Mouse (Mus musculus) lung, embryonic 15.5 days (tissue): Measurements from ENCODE around the gene Cga. TPM values are rescaled to one million over a fixed set of nuclear protein-coding genes. Genes with fewer than 3 reads are reported as not detected.

Source experiments
- ATAC-seq: fragments of 200-750 bp; cut with Nextera tagmentation; 2 replicates; pipeline ENCODE4 v1.8.0; 2017; ENCODE audit warnings: moderate number of reproducible peaks, borderline replicate concordance; ENCODE audit not compliant: low FRiP score, low TSS enrichment; ENCODE audit errors: extremely low read depth
- H3K27ac ChIP-seq: fragments of 300-500 bp; sonication (generic); 2 replicates; pipeline ENCODE4 v1.5.1; 2015; ENCODE audit warnings: moderate library complexity, mild to moderate bottlenecking, inconsistent platforms
- H3K27me3 ChIP-seq: fragments of 300-500 bp; sonication (generic); 2 replicates; pipeline ENCODE4 v1.6.1; 2015; ENCODE audit warnings: inconsistent platforms
- H3K36me3 ChIP-seq: fragments of 300-500 bp; sonication (generic); 2 replicates; pipeline ENCODE4 v1.6.1; 2015; ENCODE audit warnings: inconsistent platforms
- H3K4me1 ChIP-seq: fragments of 300-500 bp; sonication (generic); 2 replicates; pipeline ENCODE4 v1.6.1; 2015; ENCODE audit warnings: inconsistent platforms
- H3K4me2 ChIP-seq: fragments of 300-500 bp; sonication (generic); 2 replicates; pipeline ENCODE4 v1.6.1; 2015; ENCODE audit warnings: inconsistent platforms, mild to moderate bottlenecking, moderate library complexity
- H3K4me3 ChIP-seq: fragments of 300-500 bp; sonication (generic); 2 replicates; pipeline ENCODE4 v1.5.1; 2015; ENCODE audit warnings: mild to moderate bottlenecking, inconsistent platforms
- H3K9ac ChIP-seq: fragments of 300-500 bp; sonication (generic); 2 replicates; pipeline ENCODE4 v1.6.1; 2015; ENCODE audit warnings: inconsistent platforms
- H3K9me3 ChIP-seq: fragments of 300-500 bp; sonication (generic); 2 replicates; pipeline ENCODE4 v1.6.1; 2016; ENCODE audit warnings: inconsistent platforms
- WGBS: fragments of 180-500 bp; shearing (Covaris S2); methylation state at CpG from one replicate; pipeline ENCODE4 v1.1.7; 2015; 5-methylcytosine and 5-hydroxymethylcytosine counted together
- polyA plus RNA-seq: library from polyadenylated mRNA; unstranded; fragments of >200 nt; fragmentation: Nextera tagmentation; extraction: Ambion mirVana; gene quantifications from 2 replicates; pipeline ENCODE4 v1.2.1, GENCODE M21; 2015

Cga gene
- polyA plus RNA-seq, 1 experiment from 2014 or later: not detected

DNA sequence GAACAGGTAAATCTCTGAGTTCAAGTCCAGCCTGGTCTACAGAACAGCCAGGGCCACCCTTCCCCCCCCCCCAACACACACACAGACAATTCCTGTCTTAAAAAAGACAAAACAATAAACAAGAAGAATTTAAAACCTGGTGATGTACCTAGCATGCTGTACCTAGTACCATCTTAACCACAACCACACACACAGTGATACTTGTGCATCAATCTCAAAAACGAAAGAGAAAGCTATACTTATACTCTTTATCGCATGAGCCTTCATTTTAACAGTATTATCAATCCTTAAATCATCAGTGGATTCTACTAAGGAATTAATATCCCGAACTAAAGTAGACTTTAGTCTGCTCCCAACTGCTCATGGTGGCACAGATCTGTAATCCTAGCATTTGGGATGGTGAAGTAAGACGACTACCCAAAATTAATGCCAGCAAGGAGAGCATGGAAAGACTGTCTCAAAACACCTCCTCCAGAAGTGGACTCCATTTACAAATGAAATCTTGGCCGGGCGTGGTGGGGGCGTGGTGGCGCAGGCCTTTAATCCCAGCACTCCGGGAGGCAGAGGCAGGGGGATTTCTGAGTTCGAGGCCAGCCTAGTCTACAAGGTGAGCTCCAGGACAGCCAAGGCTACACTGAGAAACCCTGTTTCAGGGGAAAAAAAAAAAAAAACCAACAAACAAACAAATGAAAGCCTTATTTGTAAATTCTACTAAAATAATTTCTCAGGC is 12.5 kb upstream of the Cga start:
- Histone ChIP-seq H3K9me3 (no peaks in the 10 kb centered on the region), H3K4me2 (peak overlapping the region; percentile 73), H3K9ac (peak overlapping the region; percentile 97), H3K4me3 (peak overlapping the region; percentile 98), H3K36me3 (peaks cover 7% of the 10 kb centered on the region; the same call in 1 of the 2 replicates), H3K27ac (no peak overlapping the region), H3K27me3 (no peaks in the 10 kb centered on the region), H3K4me1 (peaks cover 26% of the 10 kb centered on the region)
- 82% methylated on average over 10 of the region's 10 CpGs for WGBS
- ATAC-seq: no peak

DNA sequence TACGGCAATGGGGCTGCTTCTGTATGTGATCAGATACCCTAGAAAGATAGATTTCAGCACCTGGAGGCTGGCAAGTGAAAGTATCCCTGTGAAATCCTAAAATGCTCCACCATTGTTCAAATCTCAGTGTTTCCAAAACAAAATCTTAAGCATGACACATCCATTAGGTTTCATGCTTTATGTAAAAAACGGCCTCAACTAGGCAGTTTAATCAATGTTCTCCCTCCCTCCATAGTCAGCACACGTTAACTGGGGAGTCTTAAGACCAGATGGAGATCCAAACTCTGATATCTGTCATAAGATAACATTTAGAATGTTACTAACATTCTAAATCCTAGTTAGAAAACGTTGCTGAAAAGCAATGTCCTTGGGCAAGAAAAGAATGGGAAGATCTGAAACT is 11.7 kb upstream of the Cga start:
- Histone ChIP-seq H3K27me3 (no peaks in the 10 kb centered on the region), H3K27ac (peak overlapping the region; percentile 99), H3K36me3 (peaks cover 7% of the 10 kb centered on the region; the same call in 1 of the 2 replicates), H3K4me3 (peak overlapping the region; percentile 98), H3K9me3 (no peaks in the 10 kb centered on the region), H3K9ac (peak overlapping the region; percentile 97), H3K4me2 (peak overlapping the region; percentile 73), H3K4me1 (peaks cover 26% of the 10 kb centered on the region)
- ATAC-seq: no peak
- 7% methylated on average over 4 of the region's 4 CpGs for WGBS

DNA sequence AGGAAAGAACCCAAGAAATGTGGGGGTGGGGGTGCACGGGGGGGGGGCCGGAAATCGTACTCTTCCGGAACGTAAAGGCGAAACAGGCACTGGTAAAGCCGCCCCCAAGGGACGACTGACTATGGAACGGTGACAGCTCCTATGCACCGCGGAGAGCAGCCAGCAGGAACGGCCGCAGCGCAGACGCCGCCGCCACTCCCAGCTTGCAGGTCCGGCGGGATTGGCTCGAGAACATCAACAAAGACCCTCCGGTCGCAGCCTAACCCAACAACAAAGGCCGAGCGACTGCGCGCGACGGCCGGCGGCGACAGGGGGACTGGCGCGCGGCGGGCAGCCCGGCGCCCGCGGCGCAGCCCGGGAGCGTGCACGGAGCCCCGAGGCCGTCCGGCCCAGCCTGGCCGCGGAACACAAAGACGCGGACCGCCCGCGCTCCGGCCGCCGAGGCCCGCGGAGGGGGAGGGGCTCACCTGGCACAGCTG is 11.2 kb upstream of the Cga start:
- peak overlapping the region; percentile 73 for H3K4me2 ChIP-seq

DNA sequence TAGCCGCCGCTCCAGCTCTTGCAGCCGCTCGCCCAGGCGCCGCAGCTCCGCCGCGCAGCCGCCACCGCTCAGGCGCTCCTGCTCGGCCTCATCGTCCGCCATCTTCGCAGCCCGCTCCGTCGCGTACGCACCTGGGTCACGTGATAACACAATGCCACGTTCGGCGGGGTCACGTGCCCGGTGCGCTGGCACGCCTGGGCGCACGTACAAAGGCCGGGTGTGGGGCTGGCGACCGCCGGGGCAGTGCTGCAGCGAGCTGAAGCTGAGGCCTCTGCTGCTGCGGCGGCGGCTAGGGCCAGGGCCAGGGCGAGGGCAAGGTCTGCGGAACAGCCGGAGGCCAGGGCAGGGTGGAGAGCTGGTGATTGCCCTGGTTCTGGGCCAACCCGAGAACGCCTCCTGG is 10.8 kb upstream of the Cga start, which contains the start of gene Zfp292:
Zfp292 (minus strand) TSS at position 143 of the 400 bp plus-strand sequence.
- Histone ChIP-seq H3K27me3 (no peaks in the 10 kb centered on the region), H3K27ac (peak within 1 kb of the TSS; percentile 99), H3K4me2 (peak within 1 kb of the TSS; percentile 73), H3K9me3 (no peaks in the 10 kb centered on the region), H3K4me1 (peaks cover 30% of the 10 kb centered on the region), H3K9ac (peak within 1 kb of the TSS; percentile 97), H3K4me3 (peak within 1 kb of the TSS; percentile 98), H3K36me3 (no peaks in the 10 kb centered on the region; the same call in 1 of the 2 replicates)
- WGBS: under 1% methylated on average over 42 of the region's 44 CpGs
- ATAC-seq: peak; percentile 89

More for the DNA sequence above, 11.2 kb upstream of the Cga start:
- Histone ChIP-seq H3K27me3 (no peaks in the 10 kb centered on the region), H3K4me1 (peaks cover 26% of the 10 kb centered on the region), H3K4me3 (peak overlapping the region; percentile 98), H3K27ac (peak overlapping the region; percentile 99), H3K9me3 (no peaks in the 10 kb centered on the region), H3K36me3 (peaks cover 2% of the 10 kb centered on the region; the same call in 1 of the 2 replicates), H3K9ac (peak overlapping the region; percentile 97)
- 0% methylated on average over 52 of the region's 58 CpGs for WGBS
- ATAC-seq: peak; percentile 71

DNA sequence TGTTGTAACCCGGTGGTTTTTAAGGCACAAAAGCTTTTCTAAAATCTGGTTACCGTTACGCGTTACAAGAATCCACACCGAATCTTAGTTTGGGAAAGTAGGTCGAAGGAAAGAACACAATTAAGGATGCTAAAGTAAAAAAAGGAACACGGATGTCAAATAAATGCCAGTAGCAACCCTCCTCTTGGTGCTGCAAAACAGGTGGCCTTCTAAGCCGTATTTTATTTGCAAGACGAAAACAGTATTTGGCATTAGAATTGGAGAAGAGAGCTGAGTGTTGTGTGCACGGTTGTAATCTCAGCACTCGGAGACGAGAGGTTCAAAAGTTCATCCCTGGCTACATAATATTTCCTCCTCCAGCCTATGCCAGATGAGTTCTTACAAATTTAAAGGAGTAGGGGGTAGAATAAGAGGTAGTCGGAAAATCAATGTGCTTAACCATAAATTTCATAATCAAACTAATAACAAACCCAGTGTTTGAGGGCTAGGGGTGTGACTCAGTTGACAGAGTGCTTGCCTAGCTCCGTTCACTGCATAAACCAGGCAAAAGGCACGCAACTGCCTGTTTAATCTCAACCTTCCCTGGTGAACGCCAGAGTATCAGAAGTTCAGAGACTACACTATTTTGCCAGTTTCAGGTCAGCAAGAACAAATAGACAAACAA is 10.1 kb upstream of the Cga start:
- Histone ChIP-seq H3K9me3 (no peaks in the 10 kb centered on the region), H3K4me3 (peak overlapping the region; percentile 98), H3K36me3 (no peaks in the 10 kb centered on the region; the same call in 1 of the 2 replicates), H3K4me2 (peak overlapping the region; percentile 73), H3K27ac (peak overlapping the region; percentile 99), H3K4me1 (peaks cover 30% of the 10 kb centered on the region), H3K27me3 (peaks cover under 1% of the 10 kb centered on the region; the same call in 1 of the 2 replicates), H3K9ac (peak overlapping the region; percentile 97)
- no peak for ATAC-seq
- 15% methylated on average over 16 of the region's 16 CpGs for WGBS

DNA sequence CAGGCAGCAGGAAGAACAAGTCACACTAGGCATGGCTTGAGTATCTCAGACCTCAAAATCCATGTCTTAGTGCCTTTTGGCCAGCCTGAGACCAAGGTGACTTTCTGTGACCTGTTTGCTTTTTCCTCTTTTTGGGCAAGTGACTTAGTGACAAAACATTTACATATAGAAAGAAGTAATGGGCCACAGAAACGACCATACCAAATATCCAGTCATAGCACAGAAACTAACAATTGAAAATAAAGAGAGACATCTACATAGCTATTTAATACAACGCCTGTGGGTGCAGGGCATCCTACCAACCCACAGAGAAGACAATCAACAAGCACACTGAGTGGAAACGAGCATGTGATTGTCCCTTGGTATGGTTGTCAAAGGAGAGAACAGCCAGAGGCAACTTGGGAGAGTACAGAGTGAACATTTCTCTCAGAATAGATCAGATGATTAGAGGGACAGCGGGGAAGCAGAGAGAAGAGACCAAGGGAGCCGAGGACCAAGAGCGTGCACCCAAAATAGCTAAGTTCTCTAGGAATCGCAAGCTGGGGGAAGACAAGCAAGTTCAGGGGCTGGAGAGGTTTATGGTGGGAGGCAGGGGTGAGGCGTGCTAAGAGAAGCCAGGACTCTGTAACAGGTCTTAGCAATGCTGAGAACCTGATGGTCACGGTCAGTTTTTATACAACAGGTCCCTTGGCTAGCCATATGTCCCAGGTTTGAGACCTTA is 7.8 kb upstream of the Cga start:
- Histone ChIP-seq H3K4me1 (peaks cover 29% of the 10 kb centered on the region), H3K27me3 (peaks cover 16% of the 10 kb centered on the region), H3K9ac (no peak overlapping the region), H3K9me3 (no peaks in the 10 kb centered on the region), H3K36me3 (no peaks in the 10 kb centered on the region), H3K27ac (peak overlapping the region; percentile 96; the same call in 1 of the 2 replicates), H3K4me3 (peak overlapping the region; percentile 73), H3K4me2 (peak overlapping the region; percentile 86)
- WGBS: 53% methylated on average over 9 of the region's 9 CpGs
- ATAC-seq: no peak

DNA sequence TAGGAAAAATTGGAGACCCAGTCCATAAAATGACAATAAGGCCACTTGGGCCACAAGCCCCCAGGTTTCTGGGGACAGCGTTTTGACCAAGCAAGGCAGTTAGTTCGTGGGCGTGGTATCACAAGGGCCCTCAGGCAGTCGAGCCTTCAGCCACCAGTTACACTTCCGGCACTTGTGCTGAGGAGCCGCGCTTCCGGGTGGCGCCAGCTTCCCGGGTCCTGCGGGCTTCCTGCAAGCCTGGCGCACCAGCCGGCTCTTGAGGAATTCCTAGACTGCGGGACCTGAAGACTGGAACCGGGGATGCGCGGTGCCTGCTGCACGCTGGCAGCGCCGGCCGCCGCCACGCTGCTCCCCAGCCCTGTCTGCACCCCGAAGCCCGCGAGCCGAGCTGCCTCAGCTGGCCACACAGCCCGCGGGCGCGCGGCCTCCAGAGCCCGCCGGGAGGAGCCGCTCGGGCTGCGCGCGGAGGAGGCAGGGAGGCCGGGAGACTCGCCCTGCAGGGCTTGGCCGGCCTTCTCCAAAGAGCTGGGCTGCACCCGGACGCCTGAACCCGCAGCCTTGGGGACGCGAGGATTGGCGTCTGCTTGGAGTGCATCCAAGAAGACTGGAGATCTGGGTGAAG is 7.0 kb upstream of the Cga start:
- Histone ChIP-seq H3K27ac (peak overlapping the region; percentile 96), H3K4me2 (peak overlapping the region; percentile 86), H3K27me3 (peaks cover 23% of the 10 kb centered on the region), H3K9ac (peak overlapping the region; percentile 77), H3K36me3 (no peaks in the 10 kb centered on the region), H3K9me3 (no peaks in the 10 kb centered on the region), H3K4me3 (peak overlapping the region; percentile 73), H3K4me1 (peaks cover 21% of the 10 kb centered on the region)
- peak; percentile 75 for ATAC-seq
- under 1% methylated on average over 48 of the region's 48 CpGs for WGBS

DNA sequence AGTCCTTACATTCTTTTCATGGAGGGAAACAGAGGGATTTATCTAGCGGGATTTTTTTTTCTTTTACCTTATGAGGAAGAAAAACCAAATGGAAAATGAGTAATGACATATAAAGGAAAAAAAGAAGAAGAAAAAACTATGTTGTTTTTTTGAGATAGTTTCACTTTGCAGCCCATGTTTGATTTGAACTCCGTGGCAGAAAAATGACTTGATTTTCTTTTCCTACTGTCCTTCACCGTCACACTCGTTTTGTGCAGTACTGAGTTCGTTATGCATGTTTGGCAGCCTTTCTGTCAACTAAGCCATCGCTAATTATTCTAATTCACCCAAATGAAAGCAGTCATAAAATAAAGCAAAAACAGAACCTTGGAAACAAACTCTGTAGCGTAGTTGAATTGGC is 6.3 kb upstream of the Cga start:
- H3K36me3 ChIP-seq: no peaks in the 10 kb centered on the region
- peaks cover 23% of the 10 kb centered on the region for H3K27me3 ChIP-seq
- H3K4me1 ChIP-seq: peaks cover 18% of the 10 kb centered on the region
- ATAC-seq: no peak
- no peaks in the 10 kb centered on the region for H3K9me3 ChIP-seq
- peak overlapping the region; percentile 86 for H3K4me2 ChIP-seq
- 14% methylated on average over 7 of the region's 7 CpGs for WGBS
- H3K4me3 ChIP-seq: peak overlapping the region; percentile 73
- peak overlapping the region; percentile 96; the same call in 1 of the 2 replicates for H3K27ac ChIP-seq
- peak overlapping the region; percentile 77 for H3K9ac ChIP-seq

DNA sequence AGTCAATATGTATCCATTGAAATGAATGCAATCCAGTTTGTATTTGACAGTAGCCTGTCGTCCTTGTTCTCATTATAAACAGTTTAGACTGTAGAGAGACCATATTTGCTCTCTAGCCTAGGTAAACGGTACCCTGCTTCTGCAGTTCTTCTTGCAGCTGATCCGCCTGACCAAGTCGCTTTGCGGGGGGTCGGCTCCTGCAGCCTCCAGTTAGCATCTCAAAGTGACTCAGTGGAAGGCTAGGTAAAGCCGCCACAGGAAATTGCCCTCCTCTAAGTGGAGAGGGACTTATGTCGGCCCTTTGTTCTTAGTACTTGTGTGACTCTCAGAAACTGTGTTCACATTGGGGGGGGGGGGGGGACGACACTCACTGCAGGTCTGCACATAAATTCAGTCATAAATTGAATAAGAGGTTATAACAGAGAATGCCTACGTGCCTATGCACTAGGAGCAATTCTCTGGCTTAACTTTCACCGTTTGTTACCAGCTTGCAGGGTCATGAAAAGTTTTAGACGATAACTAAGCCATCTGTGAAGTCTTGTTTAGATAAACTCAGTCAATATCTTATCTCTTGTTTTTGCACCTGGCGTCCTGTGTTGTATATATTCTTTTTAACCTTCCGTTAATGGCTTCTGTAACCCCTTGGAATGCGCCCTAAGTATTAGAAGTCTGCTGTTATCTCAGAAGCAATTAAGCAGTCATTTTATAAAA is 4.3 kb upstream of the Cga start:
- 5% methylated on average over 15 of the region's 15 CpGs for WGBS
- Histone ChIP-seq H3K27ac (no peak overlapping the region), H3K36me3 (no peaks in the 10 kb centered on the region), H3K9ac (no peak overlapping the region), H3K27me3 (peaks cover 23% of the 10 kb centered on the region), H3K4me3 (no peak overlapping the region), H3K9me3 (no peaks in the 10 kb centered on the region), H3K4me2 (no peak overlapping the region), H3K4me1 (peaks cover 14% of the 10 kb centered on the region)
- ATAC-seq: no peak

DNA sequence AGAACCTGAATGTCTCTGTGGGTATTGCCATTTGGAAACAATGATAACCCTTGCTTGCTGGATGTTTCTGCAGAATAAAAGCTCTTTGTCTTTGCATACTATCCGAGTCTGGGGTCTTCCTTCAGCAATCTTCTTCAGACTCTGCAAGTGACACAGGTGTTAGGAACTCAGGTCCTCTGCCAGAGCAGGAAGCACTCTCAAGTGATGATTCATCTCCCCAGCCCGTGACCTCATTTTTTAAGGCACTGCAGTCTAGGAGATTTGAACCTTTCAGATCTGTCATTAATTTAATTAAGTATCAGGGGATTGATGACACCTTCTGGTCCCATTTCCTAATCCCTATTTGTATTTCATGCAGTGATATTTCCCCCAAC is 3.8 kb upstream of the Cga start:
- no peak overlapping the region for H3K4me2 ChIP-seq
- peaks cover 14% of the 10 kb centered on the region for H3K4me1 ChIP-seq
- H3K9ac ChIP-seq: no peak overlapping the region
- H3K9me3 ChIP-seq: no peaks in the 10 kb centered on the region
- H3K27me3 ChIP-seq: peaks cover 23% of the 10 kb centered on the region
- ATAC-seq: no peak
- no peak overlapping the region for H3K4me3 ChIP-seq
- H3K27ac ChIP-seq: no peak overlapping the region
- no peaks in the 10 kb centered on the region for H3K36me3 ChIP-seq
- 6% methylated on average over 2 of the region's 2 CpGs for WGBS

DNA sequence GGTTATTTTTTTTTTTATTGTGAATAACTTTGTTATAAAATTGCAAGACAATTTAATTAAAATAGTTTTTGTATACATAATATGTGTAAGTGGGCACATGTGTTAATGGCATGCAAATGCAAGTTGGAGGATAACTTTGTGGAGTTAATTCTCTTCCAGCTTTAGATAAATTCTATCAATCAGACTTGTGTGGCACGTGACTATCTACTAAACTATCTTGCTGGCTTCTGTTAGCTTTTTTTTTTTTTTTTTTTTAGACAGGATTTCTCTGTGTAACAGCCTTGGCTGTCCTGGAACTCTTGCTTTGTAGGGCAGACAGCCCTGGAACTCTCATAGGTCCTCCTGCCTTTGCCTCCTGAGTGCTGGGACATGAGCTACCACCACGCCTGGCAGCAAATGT is 4.9 kb downstream of the Cga start:
- Histone ChIP-seq H3K4me3 (no peak overlapping the region), H3K4me1 (no peaks in the 10 kb centered on the region), H3K4me2 (no peak overlapping the region), H3K9ac (no peak overlapping the region), H3K27me3 (no peaks in the 10 kb centered on the region), H3K9me3 (no peaks in the 10 kb centered on the region), H3K27ac (no peak overlapping the region), H3K36me3 (no peaks in the 10 kb centered on the region)
- 56% methylated on average over 2 of the region's 2 CpGs for whole genome bisulfite sequencing
- no peak for ATAC-seq
